Mouse (Mus musculus) ES-CJ7 (cell line): ENCODE results near the gene Anp32e.
"Not testable (repeated sequence)": the region's sequence is repeated elsewhere in the genome, so short reads cannot be mapped to it uniquely, and the experiment has no call there.

Experiments
- DNase-seq: peaks from one replicate; pipeline ENCODE4 v3.0.0; 2011; ENCODE audit warnings: low read depth, low spot score

Gene Anp32e

DNA sequence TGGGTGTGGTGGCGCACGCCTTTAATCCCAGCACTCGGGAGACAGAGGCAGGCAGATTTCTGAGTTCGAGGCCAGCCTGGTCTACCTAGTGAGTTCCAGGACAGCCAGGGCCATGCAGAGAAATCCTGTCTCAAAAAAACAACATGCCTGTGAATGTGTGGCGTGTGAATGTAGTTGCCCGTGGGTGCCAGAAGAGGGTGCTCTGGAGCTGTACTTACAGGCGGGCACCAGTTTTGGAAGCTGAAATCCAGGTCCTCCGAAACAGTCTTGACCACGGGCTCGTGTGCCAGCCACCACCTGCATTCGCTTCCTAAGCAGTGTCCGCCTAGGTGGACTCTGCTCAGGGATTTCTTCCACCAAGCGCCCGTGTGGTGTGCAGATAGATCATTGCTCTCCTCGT is 9.8 kb downstream of the Anp32e start:
- DNase-seq = peak; percentile 75

DNA sequence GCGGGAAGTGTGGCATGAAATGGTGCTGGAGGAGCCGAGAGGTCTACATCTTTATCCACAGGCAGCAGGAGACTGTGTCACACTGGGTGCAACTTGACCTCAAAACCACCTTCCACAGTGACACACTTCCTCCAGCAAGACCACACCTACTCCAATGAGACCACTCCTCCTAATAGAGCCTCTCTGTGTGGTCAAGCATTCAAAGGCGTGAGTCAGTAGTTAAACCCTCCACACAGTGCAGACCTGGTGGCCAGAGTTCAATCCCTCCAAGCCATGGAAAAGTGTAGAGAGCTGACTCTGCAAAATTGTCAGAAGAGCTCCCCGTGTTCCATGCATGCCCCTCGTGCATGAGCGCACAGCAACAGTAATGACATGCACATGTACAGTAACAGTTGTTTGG is 13.7 kb downstream of the Anp32e start:
- DNase-seq = peak; percentile 77

DNA sequence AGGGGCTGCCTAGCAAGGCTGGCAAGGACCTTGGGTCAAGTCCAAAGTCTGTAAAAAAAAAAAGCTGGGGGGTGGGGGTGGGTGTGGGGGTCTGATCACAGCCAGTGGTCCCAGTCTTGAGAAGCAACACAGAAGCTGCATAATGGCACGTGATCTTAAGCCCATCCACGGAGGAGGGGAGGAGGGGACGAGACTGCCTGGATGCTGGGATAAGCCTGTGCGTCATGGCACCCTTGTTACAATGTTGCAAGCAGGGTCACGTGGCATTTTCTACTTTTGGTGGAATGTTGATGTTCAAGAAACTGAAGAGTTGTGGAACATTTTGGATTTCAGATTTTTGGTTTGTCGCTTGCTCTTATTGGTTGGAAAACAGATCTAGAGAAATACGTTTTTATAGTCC is 14.2 kb downstream of the Anp32e start:
- DNase-seq = no peak

DNA sequence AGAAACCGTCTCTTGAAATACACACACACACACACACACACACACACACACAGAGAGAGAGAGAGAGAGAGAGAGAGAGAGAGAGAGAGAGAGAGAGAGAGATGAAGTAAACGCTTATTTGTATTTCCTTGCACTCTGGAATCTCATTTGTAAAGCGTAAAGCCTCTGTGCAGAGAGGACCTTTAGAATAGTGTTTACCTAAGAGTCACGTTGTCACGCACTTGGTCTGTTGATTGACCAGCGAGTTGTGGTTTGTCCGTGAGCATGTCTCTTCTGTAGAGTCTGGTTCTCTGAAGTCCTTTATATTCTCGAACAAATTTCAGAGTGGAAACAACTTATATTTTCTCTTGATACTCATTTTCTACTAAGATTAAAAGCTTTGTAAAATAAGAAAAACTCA is 15.7 kb downstream of the Anp32e start:
- DNase-seq = no peak

DNA sequence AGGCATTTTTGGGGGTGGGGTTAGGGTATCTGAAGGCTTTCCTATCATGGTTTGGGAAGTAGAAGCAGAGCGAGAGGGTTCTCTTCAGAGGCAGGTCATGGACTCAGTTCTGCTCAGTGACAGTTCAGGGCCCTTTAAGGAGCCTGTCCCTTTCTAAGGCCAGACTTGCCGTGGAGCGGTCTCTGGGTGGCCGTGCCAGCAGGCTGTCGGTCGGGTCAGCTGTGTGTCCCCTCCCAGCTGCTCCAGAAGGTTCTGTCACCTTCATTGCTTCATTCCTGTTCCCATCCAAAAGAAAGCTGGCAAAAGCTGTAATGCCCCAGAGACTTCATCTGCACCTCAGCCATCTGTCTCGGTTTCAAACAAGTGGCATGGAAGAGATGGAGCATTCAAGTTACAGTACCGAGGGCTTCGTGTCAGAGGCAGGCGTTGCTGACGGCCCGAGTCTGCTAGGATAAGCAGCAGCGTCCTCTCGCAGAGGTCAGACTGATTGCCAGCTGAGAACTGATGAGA is 16.7 kb downstream of the Anp32e start:
- DNase-seq = no peak

DNA sequence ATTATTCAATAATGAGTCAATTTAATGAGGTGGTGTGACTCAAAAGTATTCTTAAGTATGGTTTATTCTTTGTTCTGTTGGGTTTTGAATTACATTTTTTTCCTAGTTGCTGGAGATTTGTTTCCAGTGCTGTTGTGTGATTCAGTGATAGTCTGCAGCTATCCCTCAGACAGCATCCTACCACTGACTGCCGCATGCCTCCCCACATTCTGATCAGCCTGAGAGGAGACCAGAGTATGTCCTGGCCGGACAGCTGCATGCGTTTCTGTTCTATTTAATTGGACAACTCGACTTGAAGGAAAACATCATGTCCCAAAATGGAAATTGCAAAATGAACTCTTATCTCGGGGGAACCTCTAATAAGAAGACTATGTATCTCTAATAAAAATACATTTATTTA is 19.3 kb downstream of the Anp32e start:
- no peak for DNase-seq

DNA sequence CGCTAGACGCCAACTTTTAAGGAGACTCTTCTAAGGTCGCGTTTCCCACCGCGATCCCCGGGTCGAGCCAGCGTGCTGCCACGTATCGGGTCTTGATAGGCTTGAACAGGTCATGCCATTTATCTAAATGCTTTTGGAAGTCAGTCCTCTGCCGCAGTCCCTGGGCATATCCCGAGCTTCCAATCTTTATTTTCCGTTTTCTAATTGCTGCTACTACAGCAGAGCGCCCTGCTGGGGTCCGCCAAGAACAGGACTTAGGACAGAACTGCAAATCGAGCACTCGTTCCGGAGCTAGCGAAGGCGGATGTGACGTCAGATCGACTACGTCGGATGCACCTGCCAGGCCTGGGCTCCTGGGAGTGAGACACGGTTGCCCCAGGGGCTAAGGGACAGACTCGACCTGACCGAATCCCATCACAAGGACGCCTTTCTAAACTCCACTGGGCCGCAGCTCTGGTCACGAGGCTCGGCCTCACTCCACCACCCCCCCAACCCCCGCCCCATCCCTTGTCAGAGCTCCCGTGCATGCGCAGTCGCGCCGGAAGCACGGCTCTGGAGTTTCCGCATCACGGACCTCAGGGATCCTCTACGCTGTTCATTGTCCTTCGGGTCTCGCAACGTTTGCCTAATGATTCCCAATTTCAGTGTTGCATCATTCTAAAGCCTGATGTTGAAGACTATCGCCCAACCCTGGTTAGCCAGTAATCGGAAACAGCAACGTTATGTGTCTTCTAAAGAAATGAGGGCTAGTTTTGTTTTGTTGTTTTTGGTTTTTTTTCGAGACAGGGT is 21.9 kb downstream of the Anp32e start:
- peak; percentile 92 for DNase-seq

DNA sequence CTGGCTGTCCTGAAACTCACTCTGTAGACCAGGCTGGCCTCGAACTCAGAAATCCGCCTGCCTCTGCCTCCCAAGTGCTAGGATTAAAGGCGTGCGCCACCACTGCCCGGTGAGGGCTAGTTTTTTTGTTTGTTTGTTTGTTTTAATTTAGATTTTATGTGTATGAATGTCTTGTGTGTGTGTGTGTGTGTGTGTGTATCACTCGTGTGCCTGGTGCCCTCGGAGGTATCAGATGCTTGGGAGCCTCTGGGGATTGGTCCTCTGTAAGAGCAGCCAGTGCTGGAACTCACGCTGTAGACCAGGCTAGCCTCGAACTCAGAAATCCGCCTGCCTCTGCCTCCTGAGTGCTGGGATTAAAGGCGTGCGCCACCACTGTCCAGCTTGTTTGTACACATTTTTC is 22.5 kb downstream of the Anp32e start:
- DNase-seq = not testable (repeated sequence)

DNA sequence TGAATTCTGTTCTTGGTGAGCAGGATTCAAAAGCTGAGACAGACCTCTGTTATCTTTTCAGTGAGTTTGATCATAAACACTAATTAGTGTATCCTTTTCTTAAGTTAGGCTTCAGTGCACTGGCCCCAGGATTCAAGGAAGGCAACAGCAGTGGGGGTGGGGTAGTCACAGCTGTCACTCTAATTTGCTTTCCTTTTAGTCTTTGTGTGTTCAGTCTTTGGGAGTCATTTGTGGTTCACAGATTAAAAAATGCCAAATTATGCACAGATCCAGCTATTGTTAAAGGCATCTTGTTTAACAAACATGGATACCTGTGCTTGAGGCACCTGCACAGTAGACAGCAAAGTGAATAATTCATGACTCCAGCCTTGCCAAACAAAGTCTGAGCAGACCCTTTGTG is 24.0 kb downstream of the Anp32e start:
- no peak for DNase-seq

DNA sequence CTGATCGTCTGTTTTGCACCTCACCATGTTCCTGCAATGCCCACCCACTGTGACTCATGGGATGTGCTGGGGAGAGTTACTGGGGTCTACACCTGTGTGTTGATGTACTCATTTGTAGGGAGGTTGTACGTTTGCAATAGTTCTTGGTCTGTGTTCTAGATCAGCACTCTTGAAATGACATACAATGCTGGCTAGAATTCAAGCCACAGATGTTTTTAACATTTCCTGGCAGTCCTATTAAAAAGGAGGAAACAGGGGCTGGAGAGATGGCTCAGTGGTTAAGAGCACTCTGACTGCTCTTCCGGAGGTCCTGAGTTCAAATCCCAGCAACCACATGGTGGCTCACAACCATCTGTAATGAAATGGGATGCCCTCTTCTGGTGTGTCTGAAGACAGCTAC is 24.5 kb downstream of the Anp32e start:
- no peak for DNase-seq

DNA sequence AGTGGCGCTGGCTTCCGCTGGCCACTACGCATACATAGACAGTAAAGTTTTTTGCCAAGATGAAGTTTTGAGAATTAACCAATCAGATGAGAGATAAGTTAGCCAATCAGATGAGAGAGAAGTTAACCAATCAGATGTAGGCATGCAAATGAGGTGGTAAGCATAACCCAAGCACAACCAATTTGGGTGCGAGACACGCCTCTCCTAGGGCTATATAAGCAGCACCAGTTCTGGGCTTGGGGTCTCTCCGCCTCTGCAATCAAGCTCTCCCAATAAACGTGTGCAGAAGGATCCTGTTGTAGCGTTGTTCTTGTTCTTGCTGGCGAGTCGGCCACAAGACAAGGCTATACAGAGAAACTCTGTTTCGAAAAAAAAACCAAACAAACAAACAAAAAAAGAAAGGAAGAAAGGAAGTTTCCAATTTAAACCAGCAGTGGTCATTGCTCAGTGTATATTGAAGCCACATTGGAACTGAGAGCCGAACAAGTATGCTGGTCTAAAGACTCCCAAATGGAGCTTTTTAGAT is 25.7 kb downstream of the Anp32e start:
- peak; percentile 44 for DNase-seq

DNA sequence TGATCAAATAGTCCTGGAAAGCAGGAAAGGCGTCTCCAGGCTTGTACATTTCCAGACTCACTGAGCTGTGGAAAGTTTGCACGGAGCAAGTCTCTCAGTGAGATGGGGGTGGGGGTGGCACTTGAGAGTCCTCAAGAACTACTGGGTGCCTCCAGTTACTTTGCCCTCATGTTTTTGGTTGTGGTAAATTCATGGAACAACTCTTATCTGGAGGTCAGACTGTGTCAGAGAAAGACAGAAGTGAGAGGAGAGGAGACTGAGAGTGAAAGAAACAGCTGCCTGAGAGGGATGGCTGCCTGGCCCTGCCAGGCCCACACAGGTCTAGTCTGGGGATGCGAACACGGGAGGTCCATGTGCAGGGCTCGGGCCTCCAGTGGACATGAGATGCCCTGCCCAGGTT is 26.3 kb downstream of the Anp32e start:
- no peak for DNase-seq

DNA sequence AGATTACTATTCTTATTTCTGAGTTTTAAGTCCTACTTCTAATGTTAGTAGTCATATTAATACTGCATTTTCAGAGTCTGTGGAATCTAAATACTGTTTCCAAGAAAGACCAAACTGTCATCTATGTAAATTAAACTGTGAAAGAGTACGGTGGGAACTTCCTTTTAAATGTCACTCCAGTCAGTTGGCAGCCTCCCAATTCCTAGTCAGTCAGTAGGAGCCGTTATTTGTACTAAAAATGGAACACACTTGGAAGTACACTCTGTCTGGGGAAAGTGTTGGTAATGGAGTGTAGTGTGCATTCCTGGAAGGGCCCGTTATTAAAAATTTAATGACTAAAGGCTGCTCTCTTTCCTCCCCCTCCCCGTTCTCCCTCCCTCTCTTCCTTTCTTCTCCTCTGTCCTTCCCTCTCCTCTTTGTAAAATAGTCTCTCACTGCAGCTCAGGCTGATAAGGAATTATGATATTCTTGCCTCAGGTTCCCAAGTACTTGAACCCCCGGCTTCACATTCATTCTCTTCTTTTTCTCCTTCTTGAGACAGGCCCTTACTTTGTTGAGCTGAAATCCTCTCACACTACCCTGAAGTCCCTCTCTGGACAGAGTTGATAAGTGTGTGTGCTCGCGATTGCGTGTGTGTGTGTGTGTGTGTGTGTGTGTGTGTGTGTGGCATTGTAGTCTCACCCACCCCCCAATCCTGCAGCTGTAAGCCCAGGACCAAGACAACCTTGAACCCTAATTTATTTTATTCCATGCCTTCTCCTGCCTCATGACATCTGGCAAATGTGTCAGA is 28.5 kb downstream of the Anp32e start:
- DNase-seq = no peak

DNA sequence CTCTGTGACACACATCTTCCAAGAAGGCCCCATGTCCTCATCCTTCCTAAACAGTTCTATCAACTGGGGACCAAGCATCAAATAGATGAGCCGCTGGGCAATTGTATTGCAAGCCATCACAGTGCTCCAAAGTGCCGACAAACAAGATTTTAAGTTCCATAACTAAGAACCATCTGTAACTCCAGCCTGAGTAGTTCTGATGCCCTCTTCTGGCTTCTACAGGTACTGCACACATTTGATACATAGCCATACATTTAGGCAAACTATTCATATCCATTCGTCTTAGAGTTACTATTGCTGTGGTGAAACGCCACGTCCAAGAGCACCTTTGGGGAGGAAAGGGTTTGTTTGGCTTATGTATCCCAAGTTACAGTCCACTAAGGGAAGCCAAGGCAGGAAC is 30.0 kb downstream of the Anp32e start:
- DNase-seq = peak; percentile 66

DNA sequence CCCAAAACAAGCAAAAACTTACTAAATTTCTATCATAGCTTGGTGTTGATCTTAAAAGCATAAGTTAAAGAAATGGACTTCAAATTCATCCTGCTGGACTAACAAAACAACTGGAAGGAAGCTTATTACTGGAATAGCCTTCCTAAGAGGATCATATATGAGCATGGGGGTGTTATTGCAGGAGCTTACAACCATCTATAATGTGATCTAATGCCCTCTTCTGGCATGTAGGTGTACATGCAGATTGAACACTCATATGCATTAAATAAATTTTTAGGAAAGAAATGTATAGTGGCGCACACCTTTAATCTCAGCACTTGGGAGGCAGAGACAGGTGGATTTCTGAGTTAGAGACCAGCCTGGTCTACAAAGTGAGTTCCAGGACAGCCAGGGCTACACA is 30.8 kb downstream of the Anp32e start:
- DNase-seq = no peak

DNA sequence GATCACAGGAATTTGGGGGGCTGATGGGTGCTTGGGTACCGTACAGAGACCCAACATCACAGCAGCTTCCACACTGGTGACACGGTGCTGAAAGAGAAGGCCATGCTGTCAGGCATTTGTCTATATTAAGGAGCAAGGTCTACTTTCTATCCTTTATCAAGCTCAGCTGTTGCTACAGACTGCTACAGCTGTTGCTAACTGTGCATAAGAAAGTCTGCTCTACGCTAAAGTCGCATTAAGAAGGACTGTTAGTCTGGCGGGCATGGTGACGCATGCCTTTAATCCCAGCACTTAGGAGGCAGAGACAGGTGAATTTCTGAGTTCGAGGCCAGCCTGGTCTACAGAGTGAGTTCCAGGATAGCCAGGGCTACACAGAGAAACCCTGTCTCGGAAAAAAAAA is 33.1 kb downstream of the Anp32e start:
- not testable (repeated sequence) for DNase-seq

DNA sequence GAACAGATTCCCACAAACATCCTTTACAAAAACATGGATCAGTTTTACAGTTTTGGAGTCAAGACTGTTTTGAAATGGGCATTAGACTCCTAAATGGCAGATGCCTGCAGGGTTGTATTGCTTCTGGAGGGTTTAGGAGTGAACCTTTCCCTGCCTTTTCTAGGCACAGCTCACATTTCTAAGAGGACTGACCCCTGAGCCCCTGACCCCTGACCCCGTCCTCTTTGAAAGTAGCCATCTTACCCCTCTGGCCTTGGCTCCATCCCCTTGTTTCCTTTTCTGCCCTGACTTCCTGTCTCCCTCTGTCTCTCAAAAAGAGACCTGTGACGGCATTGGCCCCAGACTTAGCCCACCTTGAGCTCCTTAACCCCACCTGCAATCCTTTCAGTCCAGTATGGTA is 34.2 kb downstream of the Anp32e start:
- no peak for DNase-seq

DNA sequence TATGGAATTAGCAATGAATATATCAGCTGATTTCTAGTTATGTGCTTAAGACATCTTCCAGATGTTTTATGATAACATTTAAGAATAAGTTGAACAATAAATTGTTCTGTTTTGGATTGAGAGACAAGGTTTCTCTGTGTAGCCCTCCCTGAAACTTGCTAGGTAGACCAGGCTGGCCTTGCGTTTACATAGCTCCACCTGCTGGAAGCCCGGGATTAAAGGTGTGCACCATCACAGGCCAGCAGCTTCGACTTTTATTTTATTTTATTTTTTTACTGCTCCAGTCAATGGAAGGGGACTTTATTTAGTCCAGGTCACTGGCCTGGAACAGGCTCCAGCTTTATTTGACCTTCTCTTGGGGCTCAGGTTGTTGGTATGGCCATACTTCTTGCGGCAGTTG is 34.6 kb downstream of the Anp32e start:
- no peak for DNase-seq

DNA sequence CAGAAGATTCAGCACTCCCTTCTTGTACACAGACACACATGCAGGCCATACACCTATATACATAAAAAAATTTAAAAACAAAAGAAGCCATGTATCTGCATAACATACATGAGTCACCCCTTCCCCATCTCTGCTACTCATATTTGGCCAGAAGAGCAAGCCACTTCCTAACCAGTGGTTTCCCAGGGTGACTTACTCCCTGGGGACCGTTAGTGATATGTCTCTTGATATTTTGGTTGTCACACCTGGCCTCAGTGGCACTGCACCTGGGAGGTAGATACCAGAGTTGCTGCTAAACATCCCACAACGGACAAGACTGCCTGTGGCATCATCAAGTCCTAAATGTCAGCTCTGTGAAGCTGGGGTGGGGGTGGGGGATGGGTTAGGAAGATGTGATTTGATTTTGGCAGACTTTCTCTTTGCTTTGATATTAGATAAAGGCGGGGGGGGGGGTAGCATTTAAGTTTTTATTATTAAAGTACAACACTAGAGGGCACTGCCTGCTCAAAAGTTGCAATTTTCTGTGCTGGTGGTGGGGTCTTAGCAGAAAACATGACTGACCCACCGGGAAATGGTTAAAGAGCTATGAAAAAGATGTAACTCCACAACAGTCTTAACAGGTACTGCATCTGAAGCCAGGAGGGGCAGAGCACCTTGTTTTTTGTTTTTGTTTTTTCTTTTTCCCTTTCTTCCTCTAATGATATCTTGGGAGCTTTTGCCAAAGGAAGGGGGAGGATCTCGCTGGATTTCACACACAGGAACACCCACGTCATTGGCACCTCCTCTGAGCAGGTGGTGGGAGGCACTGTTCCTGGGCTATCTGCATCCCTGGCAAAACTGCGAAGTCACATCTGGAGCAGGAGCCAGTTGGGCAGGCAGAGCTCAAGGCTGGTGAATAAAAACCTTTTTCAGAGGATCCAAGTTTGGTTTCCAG is 36.7 kb downstream of the Anp32e start:
- peak; percentile 52 for DNase-seq

DNA sequence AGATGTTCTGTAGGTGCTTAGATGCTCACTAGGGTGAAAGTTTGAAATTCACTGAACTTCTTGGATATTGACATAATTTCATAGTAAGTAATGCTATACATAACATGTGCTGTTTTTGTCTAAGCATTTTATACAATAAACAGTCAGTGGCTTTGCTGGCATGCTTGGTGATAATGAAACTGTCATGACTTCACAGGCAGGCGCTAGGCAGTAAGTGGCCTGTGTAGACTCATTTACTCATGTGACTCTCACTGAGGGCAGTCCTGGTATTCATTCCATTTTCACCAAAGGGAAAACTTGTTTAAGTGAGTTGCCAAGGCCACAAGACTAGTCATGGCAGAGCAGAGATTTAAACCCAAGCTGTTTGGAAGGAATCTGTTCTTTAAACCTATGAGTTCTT is 40.2 kb downstream of the Anp32e start:
- DNase-seq = no peak

DNA sequence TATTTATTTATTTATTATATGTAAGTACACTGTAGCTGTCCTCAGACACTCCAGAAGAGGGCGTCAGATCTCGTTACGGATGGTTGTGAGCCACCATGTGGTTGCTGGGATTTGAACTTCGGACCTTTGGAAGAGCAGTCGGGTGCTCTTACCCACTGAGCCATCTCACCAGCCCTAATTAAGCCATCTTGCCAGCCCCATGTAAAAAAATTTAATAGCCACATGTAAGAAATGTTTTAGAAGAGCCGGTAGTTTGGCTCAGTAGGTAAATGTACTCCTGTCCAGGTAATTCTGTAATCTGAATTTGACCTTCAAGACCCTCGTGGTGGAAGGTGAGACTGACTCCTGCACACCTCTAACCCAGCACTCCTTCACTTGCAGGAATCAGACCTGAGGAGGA is 41.6 kb downstream of the Anp32e start:
- not testable (repeated sequence) for DNase-seq
